Mouse (Mus musculus) ES-Bruce4 (cell line): ENCODE measurements around the gene Ubap1. TPM values are rescaled to one million over a fixed set of nuclear protein-coding genes. Genes with fewer than 3 reads are reported as not detected.

Experiments used
- H3K27ac ChIP-seq: 2 replicates; pipeline ENCODE4 v1.5.1; 2012; ENCODE audit warnings: low read length, inconsistent platforms; ENCODE audit not compliant: insufficient read depth
- H3K27me3 ChIP-seq: 2 replicates; pipeline ENCODE4 v1.6.1; 2012; ENCODE audit warnings: mild to moderate bottlenecking, low read length, inconsistent platforms; ENCODE audit not compliant: control insufficient read depth, poor library complexity, insufficient read depth, severe bottlenecking
- H3K36me3 ChIP-seq: 2 replicates; pipeline ENCODE4 v1.6.1; 2012; ENCODE audit warnings: inconsistent platforms, mild to moderate bottlenecking, low read length, moderate library complexity; ENCODE audit not compliant: control insufficient read depth, poor library complexity, insufficient read depth, severe bottlenecking
- H3K4me1 ChIP-seq: one replicate; pipeline ENCODE4 v1.8.1; 2011; ENCODE audit warnings: low read length; ENCODE audit not compliant: control insufficient read depth, insufficient read depth
- H3K4me3 ChIP-seq: 2 replicates; pipeline ENCODE4 v1.5.1; 2011; ENCODE audit warnings: low read depth, mild to moderate bottlenecking, low read length
- H3K9ac ChIP-seq: 2 replicates; pipeline ENCODE4 v1.6.1; 2012; ENCODE audit warnings: low read depth, mild to moderate bottlenecking, inconsistent platforms; ENCODE audit not compliant: poor library complexity, severe bottlenecking
- H3K9me3 ChIP-seq: replicated peaks from 2 replicates; pipeline ENCODE4 v1.6.1; 2012; ENCODE audit warnings: mild to moderate bottlenecking, low read length, inconsistent platforms; ENCODE audit not compliant: control insufficient read depth, poor library complexity, insufficient read depth, severe bottlenecking
- CTCF ChIP-seq: IDR thresholded peaks from one replicate; pipeline ENCODE4 v1.8.1; 2011; ENCODE audit warnings: low read depth, low read length
- EP300 ChIP-seq: IDR thresholded peaks from 2 replicates; pipeline ENCODE4 v1.6.1; 2011; ENCODE audit warnings: low read depth, low read length; ENCODE audit not compliant: insufficient read depth
- POLR2A ChIP-seq: IDR thresholded peaks from one replicate; pipeline ENCODE4 v1.8.1; 2011; ENCODE audit warnings: low read length; ENCODE audit not compliant: insufficient read depth
- polyA plus RNA-seq: library from polyadenylated mRNA; stranded (reverse); fragments of >200 nt; gene quantifications from 2 replicates; pipeline ENCODE4 v1.2.4, GENCODE M21; 2011; ENCODE audit warnings: low read depth; ENCODE audit not compliant: missing spikeins, insufficient read depth, insufficient read length

Ubap1 gene
- polyA plus RNA-seq: 72.5 and 91.6 TPM in 2 replicates

GRCm38 (mm10) chr4:41348584-41349198 lies at the start of gene Ubap1:
Gene Ubap1 (plus strand): TSS chr4:41348996.
- H3K9ac ChIP-seq: peak within 1 kb of the TSS; percentile 96
- peak within 1 kb of the TSS; percentile 96 for H3K4me3 ChIP-seq
- H3K9me3 ChIP-seq: no peaks in the 10 kb centered on the region
- no peaks in the 10 kb centered on the region for H3K36me3 ChIP-seq
- TF ChIP-seq CTCF (no peak), POLR2A (peak; percentile 82)
- peak within 1 kb of the TSS; percentile 53; the same call in 1 of the 2 replicates for H3K27ac ChIP-seq
- H3K27me3 ChIP-seq: no peaks in the 10 kb centered on the region
- H3K4me1 ChIP-seq: no peaks in the 10 kb centered on the region

- Histone ChIP-seq H3K9ac (no peak overlapping the region), H3K4me3 (no peak overlapping the region), H3K9me3 (no peaks in the 10 kb centered on the region), H3K4me1 (no peaks in the 10 kb centered on the region), H3K27me3 (no peaks in the 10 kb centered on the region), H3K27ac (no peak overlapping the region), H3K36me3 (peaks cover 53% of the 10 kb centered on the region)
- no peak for TF ChIP-seq CTCF
- TF ChIP-seq POLR2A: no peak
- TF ChIP-seq EP300: no peak
These were observed 45.1 kb upstream of the Ubap1 start for GRCm38 (mm10) chr4:41303671-41304070.

GRCm38 (mm10) chr4:41304302-41304701 lies 44.5 kb upstream of the Ubap1 start:
- H3K36me3 ChIP-seq: peaks cover 50% of the 10 kb centered on the region

GRCm38 (mm10) chr4:41307406-41307805 lies 41.4 kb upstream of the Ubap1 start:
- Histone ChIP-seq H3K27ac (peak overlapping the region; percentile 17; the same call in 1 of the 2 replicates), H3K9me3 (no peaks in the 10 kb centered on the region), H3K27me3 (no peaks in the 10 kb centered on the region), H3K4me3 (no peak overlapping the region), H3K36me3 (peaks cover 35% of the 10 kb centered on the region), H3K4me1 (no peaks in the 10 kb centered on the region), H3K9ac (no peak overlapping the region)
- no peak for TF ChIP-seq POLR2A
- TF ChIP-seq CTCF: no peak
- TF ChIP-seq EP300: no peak

More at GRCm38 (mm10) chr4:41304302-41304701, 44.5 kb upstream of the Ubap1 start:
- Histone ChIP-seq H3K27ac (no peak overlapping the region), H3K4me1 (no peaks in the 10 kb centered on the region), H3K9me3 (no peaks in the 10 kb centered on the region), H3K27me3 (no peaks in the 10 kb centered on the region), H3K4me3 (no peak overlapping the region), H3K9ac (no peak overlapping the region)
- TF ChIP-seq CTCF (no peak), POLR2A (no peak), EP300 (no peak)

GRCm38 (mm10) chr4:41310567-41311563 lies 37.9 kb upstream of the Ubap1 start:
- H3K27me3 ChIP-seq: no peaks in the 10 kb centered on the region
- no peak overlapping the region for H3K27ac ChIP-seq
- peaks cover 2% of the 10 kb centered on the region for H3K4me1 ChIP-seq
- no peak overlapping the region for H3K9ac ChIP-seq
- H3K9me3 ChIP-seq: no peaks in the 10 kb centered on the region
- peaks cover 28% of the 10 kb centered on the region for H3K36me3 ChIP-seq
- no peak for TF ChIP-seq CTCF
- TF ChIP-seq EP300: no peak
- no peak for TF ChIP-seq POLR2A
- no peak overlapping the region for H3K4me3 ChIP-seq

GRCm38 (mm10) chr4:41313722-41314121 lies 35.1 kb upstream of the Ubap1 start:
- Histone ChIP-seq H3K9me3 (no peaks in the 10 kb centered on the region), H3K9ac (peak overlapping the region; percentile 86), H3K4me3 (peak overlapping the region; percentile 98), H3K4me1 (peaks cover 2% of the 10 kb centered on the region), H3K27ac (no peak overlapping the region), H3K27me3 (no peaks in the 10 kb centered on the region), H3K36me3 (peaks cover 22% of the 10 kb centered on the region)
- TF ChIP-seq CTCF (no peak), POLR2A (no peak), EP300 (no peak)
